Mouse (Mus musculus) right cerebral cortex, postnatal 14 days (tissue): ENCODE results near the gene Cd244a.

Experiments used
- DNase-seq: peaks from one replicate; pipeline ENCODE4 v3.0.0; 2022

The Cd244a gene

GRCm38 (mm10) chr1:171658561-171658991, 99.6 kb downstream of the Cd244a start:
- DNase-seq: peak; percentile 20
